Mouse (Mus musculus) hindbrain, embryonic 12.5 days (tissue): ENCODE data around the gene Atp8b5. TPM values are rescaled to one million over a fixed set of nuclear protein-coding genes. Genes with fewer than 3 reads are reported as not detected.

ENCODE experiments used
- ATAC-seq: fragments of 200-750 bp; cut with Nextera tagmentation; 2 replicates; pipeline ENCODE4 v1.8.0; 2017; ENCODE audit warnings: moderate TSS enrichment; ENCODE audit not compliant: low FRiP score
- H3K27ac ChIP-seq: fragments of 300-500 bp; sonication (generic); 2 replicates; pipeline ENCODE4 v1.5.1; 2016; ENCODE audit warnings: mild to moderate bottlenecking
- H3K27me3 ChIP-seq: fragments of 300-500 bp; sonication (generic); 2 replicates; pipeline ENCODE4 v1.6.1; 2016; ENCODE audit warnings: mild to moderate bottlenecking
- H3K36me3 ChIP-seq: fragments of 300-500 bp; sonication (generic); 2 replicates; pipeline ENCODE4 v1.6.1; 2016; ENCODE audit warnings: mild to moderate bottlenecking
- H3K4me1 ChIP-seq: fragments of 300-500 bp; sonication (generic); 2 replicates; pipeline ENCODE4 v1.6.1; 2016
- H3K4me2 ChIP-seq: fragments of 300-500 bp; sonication (generic); replicated peaks from 2 replicates; pipeline ENCODE4 v1.6.1; 2016; ENCODE audit warnings: mild to moderate bottlenecking
- H3K4me3 ChIP-seq: fragments of 300-500 bp; sonication (generic); 2 replicates; pipeline ENCODE4 v1.5.1; 2016; ENCODE audit warnings: mild to moderate bottlenecking
- H3K9ac ChIP-seq: fragments of 300-500 bp; sonication (generic); 2 replicates; pipeline ENCODE4 v1.6.1; 2016; ENCODE audit warnings: mild to moderate bottlenecking, moderate library complexity
- H3K9me3 ChIP-seq: fragments of 300-500 bp; sonication (generic); replicated peaks from 2 replicates; pipeline ENCODE4 v1.6.1; 2016; ENCODE audit warnings: mild to moderate bottlenecking
- WGBS: fragments of 180-500 bp; shearing (Covaris S2); methylation state at CpG from one replicate; pipeline ENCODE4 v1.1.7; 2016; 5-methylcytosine and 5-hydroxymethylcytosine counted together
- polyA plus RNA-seq: library from polyadenylated mRNA; unstranded; fragments of >200 nt; fragmentation: Nextera tagmentation; extraction: Ambion mirVana; gene quantifications from 2 replicates; pipeline ENCODE4 v1.2.1, GENCODE M21; 2016

Atp8b5 gene
- polyA plus RNA-seq, 1 experiment from 2014 or later = 0.34 TPM

- H3K36me3 ChIP-seq = peaks cover 31% of the 10 kb centered on the region
- no peak overlapping the region for H3K4me3 ChIP-seq
- WGBS = 89% methylated on average over 4 of the region's 4 CpGs
- H3K4me1 ChIP-seq = no peaks in the 10 kb centered on the region
- H3K4me2 ChIP-seq = no peak overlapping the region
- H3K9ac ChIP-seq = no peak overlapping the region
- no peak for ATAC-seq
- H3K27me3 ChIP-seq = no peaks in the 10 kb centered on the region
- no peak overlapping the region for H3K27ac ChIP-seq
- H3K9me3 ChIP-seq = no peaks in the 10 kb centered on the region
Measured at GRCm38 (mm10) chr4:43258556-43258955, 8.4 kb upstream of the Atp8b5 start.

DNA sequence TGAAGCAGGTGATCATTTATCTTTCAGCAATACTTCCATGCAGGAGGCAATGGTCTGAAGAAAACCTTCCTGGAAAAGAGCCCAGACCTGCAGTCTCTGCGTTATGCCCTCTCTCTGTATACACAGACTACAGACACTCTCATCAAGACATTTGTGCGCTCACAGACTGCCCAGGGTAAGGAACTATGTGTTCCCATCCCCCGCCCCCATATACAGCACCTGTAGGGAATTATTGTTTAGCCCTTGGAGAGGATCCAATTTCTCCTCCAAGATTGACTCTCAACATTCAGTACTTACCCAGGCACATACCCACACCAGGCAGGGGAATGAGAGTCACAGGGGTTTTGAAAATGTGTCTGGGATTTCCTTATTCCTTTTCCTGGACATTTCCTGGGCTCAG, 7.5 kb upstream of the Atp8b5 start:
- no peak for ATAC-seq
- Histone ChIP-seq H3K9ac (no peak overlapping the region), H3K4me1 (no peaks in the 10 kb centered on the region), H3K4me3 (no peak overlapping the region), H3K27ac (no peak overlapping the region), H3K9me3 (no peaks in the 10 kb centered on the region), H3K36me3 (peaks cover 32% of the 10 kb centered on the region), H3K27me3 (no peaks in the 10 kb centered on the region), H3K4me2 (no peak overlapping the region)
- 78% methylated on average over 3 of the region's 3 CpGs for WGBS

DNA sequence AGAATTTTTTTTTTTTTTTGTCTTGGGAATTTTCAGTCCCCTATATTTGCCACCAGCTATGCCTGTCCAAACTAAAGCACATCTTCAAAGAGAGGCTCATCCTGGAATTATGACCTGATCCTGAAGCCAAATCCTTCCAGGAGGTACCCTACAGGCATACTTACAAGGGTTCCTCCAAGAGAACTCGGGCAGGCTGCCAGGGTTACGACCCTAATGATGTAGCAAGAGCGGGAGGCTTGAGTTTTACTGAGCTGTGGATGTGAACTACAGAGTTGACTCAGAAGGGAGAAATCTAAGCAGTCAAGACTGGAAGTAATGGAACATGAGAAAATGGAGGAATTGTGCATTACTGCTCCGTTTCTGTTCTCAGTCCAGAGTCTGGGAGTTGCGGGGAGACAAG, 6.9 kb upstream of the Atp8b5 start:
- H3K9me3 ChIP-seq = no peaks in the 10 kb centered on the region
- H3K36me3 ChIP-seq = peaks cover 31% of the 10 kb centered on the region
- no peak for ATAC-seq
- WGBS = 74% methylated on average over 5 of the region's 5 CpGs
- H3K27me3 ChIP-seq = no peaks in the 10 kb centered on the region
- H3K27ac ChIP-seq = no peak overlapping the region
- no peak overlapping the region for H3K4me2 ChIP-seq
- no peak overlapping the region for H3K9ac ChIP-seq
- H3K4me3 ChIP-seq = no peak overlapping the region
- H3K4me1 ChIP-seq = no peaks in the 10 kb centered on the region

DNA sequence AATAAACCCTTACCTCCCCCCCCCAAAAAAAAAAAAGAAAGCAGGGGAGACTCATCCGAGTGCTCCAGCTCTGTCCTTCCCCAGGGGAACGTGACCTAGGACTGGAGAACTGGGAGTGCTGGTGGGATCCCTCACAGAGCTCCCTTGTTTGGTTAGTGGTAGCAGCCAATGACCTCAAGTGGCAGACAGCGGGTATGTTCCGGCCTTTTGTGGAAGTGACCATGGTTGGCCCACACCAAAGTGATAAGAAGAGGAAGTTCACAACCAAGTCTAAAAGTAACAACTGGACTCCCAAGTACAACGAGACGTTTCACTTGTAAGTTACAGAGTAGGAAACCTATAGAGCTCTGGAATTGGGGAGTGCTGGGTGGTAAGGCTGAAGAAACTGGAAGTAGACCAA, 4.1 kb upstream of the Atp8b5 start:
- Histone ChIP-seq H3K36me3 (peaks cover 17% of the 10 kb centered on the region), H3K27me3 (no peaks in the 10 kb centered on the region), H3K4me2 (no peak overlapping the region), H3K4me3 (no peak overlapping the region), H3K9me3 (no peaks in the 10 kb centered on the region), H3K4me1 (peaks cover 6% of the 10 kb centered on the region), H3K27ac (no peak overlapping the region), H3K9ac (no peak overlapping the region)
- ATAC-seq = no peak
- 86% methylated on average over 6 of the region's 6 CpGs for WGBS

DNA sequence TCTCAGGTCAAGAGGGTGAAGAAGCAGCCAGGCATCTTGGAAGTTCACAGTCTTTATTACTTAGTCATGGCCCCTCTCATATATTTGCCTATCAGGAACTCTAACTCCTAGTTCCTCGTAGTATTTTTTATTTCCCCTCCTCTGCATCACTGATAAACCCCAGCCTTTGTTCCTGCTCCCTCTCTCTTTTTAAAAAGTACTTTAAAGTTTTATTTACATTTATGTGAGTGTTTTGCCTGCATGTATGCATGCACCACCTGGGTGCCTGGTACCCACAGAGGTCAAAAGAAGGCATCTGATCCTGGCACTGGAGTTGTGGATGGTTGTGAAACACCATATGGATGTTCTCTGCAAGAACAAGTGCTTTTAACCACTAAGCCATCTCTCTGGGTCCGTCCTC, 813 bp upstream of the Atp8b5 start:
- H3K9ac ChIP-seq = no peak overlapping the region
- 0 out of 2 replicates have a peak, but pooled peaks cover 5% of the 10 kb centered on the region for H3K36me3 ChIP-seq
- peak overlapping the region; percentile 80; the same call in 1 of the 2 replicates for H3K4me2 ChIP-seq
- H3K27me3 ChIP-seq = no peaks in the 10 kb centered on the region
- H3K9me3 ChIP-seq = no peaks in the 10 kb centered on the region
- ATAC-seq = no peak
- WGBS = 61% methylated on average over 2 of the region's 2 CpGs
- H3K4me3 ChIP-seq = no peak overlapping the region
- peaks cover 6% of the 10 kb centered on the region for H3K4me1 ChIP-seq
- no peak overlapping the region for H3K27ac ChIP-seq

- 23% methylated on average over 2 of the region's 2 CpGs for WGBS
- no peak overlapping the region for H3K27ac ChIP-seq
- H3K4me3 ChIP-seq = no peak overlapping the region
- no peaks in the 10 kb centered on the region for H3K9me3 ChIP-seq
- H3K4me2 ChIP-seq = peak overlapping the region; percentile 80
- H3K27me3 ChIP-seq = no peaks in the 10 kb centered on the region
- peak; percentile 22; the same call in 1 of the 2 replicates for ATAC-seq
- H3K36me3 ChIP-seq = 0 out of 2 replicates have a peak, but pooled peaks cover 3% of the 10 kb centered on the region
- 0 out of 2 replicates have a peak overlapping the region, but pooled peaks have one; percentile 55 for H3K9ac ChIP-seq
- peaks cover 6% of the 10 kb centered on the region for H3K4me1 ChIP-seq
Measured at GRCm38 (mm10) chr4:43267323-43267658, 332 bp downstream of the Atp8b5 start.

- no peak overlapping the region for H3K9ac ChIP-seq
- no peak overlapping the region for H3K27ac ChIP-seq
- no peak overlapping the region for H3K4me2 ChIP-seq
- 92% methylated on average over 5 of the region's 5 CpGs for WGBS
- no peaks in the 10 kb centered on the region for H3K4me1 ChIP-seq
- no peak overlapping the region for H3K4me3 ChIP-seq
- ATAC-seq = no peak
- H3K9me3 ChIP-seq = no peaks in the 10 kb centered on the region
- no peaks in the 10 kb centered on the region for H3K36me3 ChIP-seq
- H3K27me3 ChIP-seq = no peaks in the 10 kb centered on the region
Measured at GRCm38 (mm10) chr4:43285476-43285875, 18.5 kb downstream of the Atp8b5 start.

DNA sequence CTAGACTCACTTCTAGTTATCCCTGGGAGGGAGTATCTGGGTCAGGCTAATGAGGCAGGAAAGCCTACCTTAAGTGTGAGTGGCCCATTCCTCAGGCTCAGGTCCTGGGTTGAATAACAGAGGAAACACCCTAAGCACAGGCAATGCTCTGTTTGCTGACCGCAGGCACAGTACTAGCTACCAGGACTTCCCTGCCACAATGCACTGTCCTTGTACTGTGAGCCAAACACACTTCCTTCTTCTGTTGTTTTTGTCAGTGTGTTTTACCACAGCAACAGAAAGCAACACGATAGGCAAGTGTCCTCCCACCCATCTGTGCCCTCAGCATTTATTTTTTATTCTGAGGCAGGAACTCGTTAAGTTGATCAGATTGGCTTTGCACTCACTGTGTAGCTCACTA, 20.3 kb downstream of the Atp8b5 start:
- H3K27ac ChIP-seq = no peak overlapping the region
- WGBS = 80% methylated on average over 3 of the region's 3 CpGs
- no peaks in the 10 kb centered on the region for H3K36me3 ChIP-seq
- no peaks in the 10 kb centered on the region for H3K9me3 ChIP-seq
- H3K4me2 ChIP-seq = no peak overlapping the region
- no peak for ATAC-seq
- no peak overlapping the region for H3K4me3 ChIP-seq
- no peaks in the 10 kb centered on the region for H3K4me1 ChIP-seq
- no peaks in the 10 kb centered on the region for H3K27me3 ChIP-seq
- no peak overlapping the region for H3K9ac ChIP-seq

- Histone ChIP-seq H3K4me2 (no peak overlapping the region), H3K9me3 (no peaks in the 10 kb centered on the region), H3K36me3 (no peaks in the 10 kb centered on the region), H3K4me1 (no peaks in the 10 kb centered on the region), H3K27ac (no peak overlapping the region), H3K4me3 (no peak overlapping the region), H3K27me3 (no peaks in the 10 kb centered on the region), H3K9ac (no peak overlapping the region)
- WGBS = 37% methylated on average over 6 of the region's 6 CpGs
- ATAC-seq = no peak
Measured at GRCm38 (mm10) chr4:43294001-43294400, 27.0 kb downstream of the Atp8b5 start.

- 0 out of 2 replicates have a peak overlapping the region, but pooled peaks have one; percentile 24 for H3K4me2 ChIP-seq
- H3K36me3 ChIP-seq = no peaks in the 10 kb centered on the region
- H3K4me3 ChIP-seq = no peak overlapping the region
- peak; percentile 84 for ATAC-seq
- 24% methylated on average over 11 of the region's 11 CpGs for WGBS
- H3K4me1 ChIP-seq = peaks cover 11% of the 10 kb centered on the region; the same call in 1 of the 2 replicates
- H3K27me3 ChIP-seq = no peaks in the 10 kb centered on the region
- no peak overlapping the region for H3K9ac ChIP-seq
- H3K27ac ChIP-seq = peak overlapping the region; percentile 68
- no peaks in the 10 kb centered on the region for H3K9me3 ChIP-seq
Measured at GRCm38 (mm10) chr4:43309696-43310338, 42.9 kb downstream of the Atp8b5 start.

- H3K27me3 ChIP-seq = no peaks in the 10 kb centered on the region
- H3K4me2 ChIP-seq = no peak overlapping the region
- no peak overlapping the region for H3K9ac ChIP-seq
- no peak overlapping the region for H3K4me3 ChIP-seq
- no peak for ATAC-seq
- H3K36me3 ChIP-seq = no peaks in the 10 kb centered on the region
- WGBS = 80% methylated on average over 4 of the region's 4 CpGs
- H3K4me1 ChIP-seq = no peaks in the 10 kb centered on the region
- no peak overlapping the region for H3K27ac ChIP-seq
- no peaks in the 10 kb centered on the region for H3K9me3 ChIP-seq
Measured at GRCm38 (mm10) chr4:43321536-43321935, 54.6 kb downstream of the Atp8b5 start.

GRCm38 (mm10) chr4:43322336-43322735, 55.4 kb downstream of the Atp8b5 start:
- Histone ChIP-seq H3K4me1 (no peaks in the 10 kb centered on the region), H3K27ac (no peak overlapping the region), H3K36me3 (no peaks in the 10 kb centered on the region), H3K4me2 (no peak overlapping the region), H3K9me3 (no peaks in the 10 kb centered on the region), H3K4me3 (no peak overlapping the region), H3K9ac (no peak overlapping the region), H3K27me3 (no peaks in the 10 kb centered on the region)
- ATAC-seq = no peak
- 86% methylated on average over 14 of the region's 14 CpGs for WGBS

DNA sequence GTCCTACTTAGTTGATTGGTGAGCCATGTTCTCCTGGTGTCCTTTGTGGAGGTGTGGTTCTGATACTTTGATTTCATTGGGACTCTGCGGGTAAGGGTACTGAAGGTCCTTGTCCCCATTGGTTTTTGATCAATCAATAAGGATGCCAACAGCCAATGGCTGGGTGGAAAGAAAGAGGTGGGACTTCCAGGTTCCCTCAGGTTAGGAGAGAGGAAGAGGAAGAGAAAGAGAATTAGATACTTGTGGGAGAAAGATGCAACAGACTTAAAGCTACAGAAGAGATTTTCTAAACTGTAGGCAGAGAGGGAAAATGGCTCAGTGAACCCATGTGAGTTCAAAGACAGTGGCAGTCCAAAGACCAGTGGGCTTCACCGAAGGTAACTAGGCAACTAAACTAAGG, 60.2 kb downstream of the Atp8b5 start:
- no peak overlapping the region for H3K27ac ChIP-seq
- H3K36me3 ChIP-seq = no peaks in the 10 kb centered on the region
- no peak overlapping the region for H3K4me2 ChIP-seq
- ATAC-seq = no peak
- 95% methylated on average over 2 of the region's 2 CpGs for WGBS
- H3K9me3 ChIP-seq = no peaks in the 10 kb centered on the region
- no peaks in the 10 kb centered on the region for H3K4me1 ChIP-seq
- no peak overlapping the region for H3K4me3 ChIP-seq
- no peaks in the 10 kb centered on the region for H3K27me3 ChIP-seq
- H3K9ac ChIP-seq = no peak overlapping the region
